Mouse (Mus musculus) limb, embryonic 12.5 days (tissue): ENCODE measurements around the gene Rab3il1. TPM values are rescaled to one million over a fixed set of nuclear protein-coding genes. Genes with fewer than 3 reads are reported as not detected.

ENCODE experiments used
- ATAC-seq: fragments of 200-750 bp; cut with Nextera tagmentation; 2 replicates; pipeline ENCODE4 v1.8.0; 2017; ENCODE audit warnings: low read depth, moderate TSS enrichment; ENCODE audit not compliant: insufficient number of reproducible peaks, insufficient read depth, low FRiP score, low TSS enrichment
- H3K27ac ChIP-seq: fragments of 300-500 bp; sonication (generic); 2 replicates; pipeline ENCODE4 v1.5.1; 2016; ENCODE audit warnings: mild to moderate bottlenecking, moderate library complexity
- H3K27me3 ChIP-seq: fragments of 300-500 bp; sonication (generic); 2 replicates; pipeline ENCODE4 v1.6.1; 2016; ENCODE audit warnings: mild to moderate bottlenecking, moderate library complexity
- H3K36me3 ChIP-seq: fragments of 300-500 bp; sonication (generic); 2 replicates; pipeline ENCODE4 v1.6.1; 2016; ENCODE audit warnings: mild to moderate bottlenecking, moderate library complexity
- H3K4me1 ChIP-seq: fragments of 300-500 bp; sonication (generic); replicated peaks from 2 replicates; pipeline ENCODE4 v1.6.1; 2016
- H3K4me2 ChIP-seq: fragments of 300-500 bp; sonication (generic); 2 replicates; pipeline ENCODE4 v1.6.1; 2016; ENCODE audit warnings: mild to moderate bottlenecking, moderate library complexity
- H3K4me3 ChIP-seq: fragments of 300-500 bp; sonication (generic); replicated peaks from 2 replicates; pipeline ENCODE4 v1.5.1; 2016; ENCODE audit warnings: mild to moderate bottlenecking
- H3K9ac ChIP-seq: fragments of 300-500 bp; sonication (generic); replicated peaks from 2 replicates; pipeline ENCODE4 v1.6.1; 2016; ENCODE audit warnings: mild to moderate bottlenecking, moderate library complexity
- H3K9me3 ChIP-seq: fragments of 300-500 bp; sonication (generic); 2 replicates; pipeline ENCODE4 v1.6.1; 2016; ENCODE audit warnings: mild to moderate bottlenecking, moderate library complexity
- WGBS: fragments of 180-500 bp; shearing (Covaris S2); methylation state at CpG from one replicate; pipeline ENCODE4 v1.1.7; 2016; 5-methylcytosine and 5-hydroxymethylcytosine counted together
- polyA plus RNA-seq: library from polyadenylated mRNA; unstranded; fragments of >200 nt; fragmentation: Nextera tagmentation; extraction: Ambion mirVana; gene quantifications from 2 replicates; pipeline ENCODE4 v1.2.1, GENCODE M21; 2016

Rab3il1 gene
- polyA plus RNA-seq, 1 experiment from 2014 or later, result 32.0 TPM

- Histone ChIP-seq H3K4me1 (peaks cover 22% of the 10 kb centered on the region), H3K4me2 (no peak overlapping the region), H3K27ac (no peak overlapping the region), H3K9me3 (no peaks in the 10 kb centered on the region), H3K4me3 (no peak overlapping the region), H3K36me3 (no peaks in the 10 kb centered on the region), H3K9ac (no peak overlapping the region), H3K27me3 (peaks cover 9% of the 10 kb centered on the region; the same call in 1 of the 2 replicates)
- 78% methylated on average over 2 of the region's 2 CpGs for WGBS
- no peak for ATAC-seq
Observed at GRCm38 (mm10) chr19:10045707-10046106, 44.2 kb downstream of the Rab3il1 start.

DNA sequence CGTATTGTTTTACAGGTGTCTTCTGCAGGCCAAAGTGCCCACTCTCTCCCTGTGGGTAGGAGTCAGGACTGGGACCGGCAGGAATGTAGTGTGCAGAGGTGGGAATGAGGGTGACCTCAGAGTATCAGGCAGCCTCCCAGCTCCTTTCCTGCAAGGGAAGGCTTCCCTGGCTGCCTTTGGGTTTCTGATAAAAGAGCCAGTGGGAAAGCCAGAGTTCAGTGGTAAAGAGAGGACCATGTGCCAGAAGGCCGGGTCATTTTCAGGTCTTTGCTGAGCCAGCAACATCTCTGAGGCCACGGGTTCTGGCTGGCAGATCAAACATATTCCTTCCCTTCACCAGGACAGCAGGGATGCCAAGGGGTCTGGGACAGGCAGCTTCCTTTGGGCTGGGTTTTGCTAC is 44.9 kb downstream of the Rab3il1 start:
- Histone ChIP-seq H3K27ac (no peak overlapping the region), H3K4me3 (no peak overlapping the region), H3K27me3 (peaks cover 9% of the 10 kb centered on the region; the same call in 1 of the 2 replicates), H3K4me1 (peaks cover 16% of the 10 kb centered on the region), H3K9me3 (no peaks in the 10 kb centered on the region), H3K36me3 (no peaks in the 10 kb centered on the region), H3K4me2 (no peak overlapping the region), H3K9ac (no peak overlapping the region)
- ATAC-seq, result no peak
- 67% methylated on average over 4 of the region's 4 CpGs for WGBS

DNA sequence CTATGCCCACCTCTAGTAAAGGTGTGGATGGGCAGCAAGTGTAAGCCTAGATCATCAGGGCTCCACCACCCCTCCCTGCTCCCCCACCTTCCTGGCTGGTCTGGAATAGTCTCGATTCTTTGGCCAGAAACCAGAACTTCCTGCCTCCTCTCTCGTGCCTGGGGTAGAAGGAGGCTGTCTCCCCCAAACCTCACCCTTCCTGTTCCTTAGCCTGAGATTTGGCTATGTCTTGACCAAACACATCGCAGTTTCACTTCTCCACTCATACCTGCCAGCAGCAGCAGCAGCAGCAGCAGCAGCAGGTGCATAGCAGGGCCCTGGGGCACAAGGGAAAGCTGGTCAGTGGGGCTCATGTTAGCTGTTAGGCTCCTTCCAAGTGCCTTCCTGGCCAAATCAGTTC is 45.5 kb downstream of the Rab3il1 start:
- Histone ChIP-seq H3K27ac (no peak overlapping the region), H3K36me3 (no peaks in the 10 kb centered on the region), H3K9me3 (no peaks in the 10 kb centered on the region), H3K9ac (no peak overlapping the region), H3K4me2 (no peak overlapping the region), H3K27me3 (peaks cover 9% of the 10 kb centered on the region; the same call in 1 of the 2 replicates), H3K4me3 (no peak overlapping the region), H3K4me1 (peaks cover 12% of the 10 kb centered on the region)
- ATAC-seq, result no peak
- 62% methylated on average over 3 of the region's 3 CpGs for WGBS

- Histone ChIP-seq H3K36me3 (no peaks in the 10 kb centered on the region), H3K27me3 (no peaks in the 10 kb centered on the region), H3K9me3 (no peaks in the 10 kb centered on the region), H3K4me2 (no peak overlapping the region), H3K4me1 (peaks cover 6% of the 10 kb centered on the region), H3K4me3 (no peak overlapping the region), H3K27ac (no peak overlapping the region), H3K9ac (no peak overlapping the region)
- no peak for ATAC-seq
Observed at GRCm38 (mm10) chr19:10049533-10049932, 48.1 kb downstream of the Rab3il1 start.

DNA sequence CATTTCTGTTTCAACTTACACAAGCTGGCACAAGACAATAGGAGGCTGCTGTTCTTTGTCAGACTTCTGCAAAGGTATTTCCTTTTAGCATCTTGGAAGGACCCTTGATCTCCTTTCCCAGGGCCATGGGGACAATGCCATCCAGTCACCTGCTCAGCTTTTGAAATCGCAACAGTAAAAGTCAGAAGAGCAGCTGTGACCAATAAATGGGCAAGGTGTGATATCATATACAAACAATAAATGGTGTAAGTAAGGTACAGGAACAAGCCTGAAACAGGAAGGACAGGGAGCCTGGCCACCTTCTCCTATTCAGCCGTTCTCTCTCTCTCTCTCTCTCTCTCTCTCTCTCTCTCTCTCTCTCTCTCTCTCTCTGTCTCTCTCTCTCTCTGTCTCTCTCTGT is 49.0 kb downstream of the Rab3il1 start:
- Histone ChIP-seq H3K4me2 (no peak overlapping the region), H3K4me1 (peaks cover 6% of the 10 kb centered on the region), H3K4me3 (no peak overlapping the region), H3K9ac (no peak overlapping the region), H3K27me3 (no peaks in the 10 kb centered on the region), H3K9me3 (no peaks in the 10 kb centered on the region), H3K36me3 (no peaks in the 10 kb centered on the region), H3K27ac (no peak overlapping the region)
- 68% methylated on average over 2 of the region's 2 CpGs for whole genome bisulfite sequencing
- ATAC-seq, result no peak

- Histone ChIP-seq H3K27ac (no peak overlapping the region), H3K27me3 (no peaks in the 10 kb centered on the region), H3K4me3 (no peak overlapping the region), H3K4me1 (peaks cover 10% of the 10 kb centered on the region), H3K4me2 (no peak overlapping the region), H3K9me3 (no peaks in the 10 kb centered on the region), H3K9ac (no peak overlapping the region), H3K36me3 (peaks cover 4% of the 10 kb centered on the region; the same call in 1 of the 2 replicates)
- WGBS, result 94% methylated on average over 4 of the region's 4 CpGs
- ATAC-seq, result no peak
Observed at GRCm38 (mm10) chr19:10052698-10053097, 51.2 kb downstream of the Rab3il1 start.

- H3K9me3 ChIP-seq, result no peaks in the 10 kb centered on the region
- H3K27me3 ChIP-seq, result no peaks in the 10 kb centered on the region
- H3K27ac ChIP-seq, result no peak overlapping the region
- ATAC-seq, result no peak
- no peak overlapping the region for H3K9ac ChIP-seq
- no peak overlapping the region for H3K4me2 ChIP-seq
- no peak overlapping the region for H3K4me3 ChIP-seq
- H3K4me1 ChIP-seq, result peaks cover 13% of the 10 kb centered on the region
- H3K36me3 ChIP-seq, result peaks cover 4% of the 10 kb centered on the region; the same call in 1 of the 2 replicates
- 94% methylated on average over 10 of the region's 10 CpGs for WGBS
Observed at GRCm38 (mm10) chr19:10053692-10054260, 52.3 kb downstream of the Rab3il1 start.

DNA sequence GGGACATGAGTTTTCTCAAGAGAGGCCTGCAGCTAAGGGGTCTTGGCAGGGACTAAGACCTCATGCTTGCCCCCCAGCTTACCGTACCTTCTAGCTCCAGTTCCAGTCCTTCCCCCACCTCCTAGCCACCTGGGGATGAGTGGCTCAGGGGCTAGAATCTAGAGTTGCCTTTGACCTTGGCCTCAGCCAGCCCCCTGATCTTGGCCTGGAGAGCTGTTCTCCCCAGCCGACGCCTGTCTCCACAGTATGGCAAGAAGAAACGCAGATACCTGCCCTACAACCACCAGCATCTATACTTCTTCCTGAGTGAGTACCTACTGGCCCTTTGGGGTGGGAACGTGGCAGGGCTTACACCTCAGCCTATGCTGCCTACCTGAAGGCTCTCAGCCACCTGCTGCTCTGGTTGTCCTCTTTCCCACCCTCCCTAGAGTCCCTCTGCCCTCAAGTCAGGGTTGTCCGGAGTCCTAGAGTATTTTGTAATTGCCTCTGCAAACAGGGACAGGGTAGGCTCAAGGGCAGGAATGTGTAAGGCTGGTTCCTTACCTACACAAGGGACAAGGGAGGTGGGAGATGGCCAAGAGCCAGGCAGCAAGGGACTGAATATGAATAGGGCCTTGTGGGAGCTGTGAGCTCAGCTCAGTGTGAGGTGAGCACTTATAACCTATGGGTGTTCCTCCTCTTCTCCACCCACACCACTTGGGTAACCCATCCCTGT is 53.0 kb downstream of the Rab3il1 start:
- no peak for ATAC-seq
- no peak overlapping the region for H3K4me2 ChIP-seq
- peaks cover 4% of the 10 kb centered on the region; the same call in 1 of the 2 replicates for H3K36me3 ChIP-seq
- no peaks in the 10 kb centered on the region for H3K9me3 ChIP-seq
- 87% methylated on average over 6 of the region's 6 CpGs for WGBS
- no peaks in the 10 kb centered on the region for H3K27me3 ChIP-seq
- H3K4me3 ChIP-seq, result no peak overlapping the region
- no peak overlapping the region for H3K9ac ChIP-seq
- H3K27ac ChIP-seq, result no peak overlapping the region
- peaks cover 10% of the 10 kb centered on the region for H3K4me1 ChIP-seq

- peaks cover 7% of the 10 kb centered on the region for H3K4me1 ChIP-seq
- H3K4me3 ChIP-seq, result no peak overlapping the region
- H3K9me3 ChIP-seq, result no peaks in the 10 kb centered on the region
- H3K4me2 ChIP-seq, result no peak overlapping the region
- H3K27me3 ChIP-seq, result no peaks in the 10 kb centered on the region
- H3K9ac ChIP-seq, result no peak overlapping the region
- no peak overlapping the region for H3K27ac ChIP-seq
- WGBS, result 89% methylated on average over 3 of the region's 3 CpGs
- ATAC-seq, result no peak
- peaks cover 4% of the 10 kb centered on the region; the same call in 1 of the 2 replicates for H3K36me3 ChIP-seq
Observed at GRCm38 (mm10) chr19:10055261-10055660, 53.8 kb downstream of the Rab3il1 start.

GRCm38 (mm10) chr19:10055783-10056660 is 54.6 kb downstream of the Rab3il1 start:
- Histone ChIP-seq H3K4me1 (peaks cover 7% of the 10 kb centered on the region), H3K9me3 (no peaks in the 10 kb centered on the region), H3K36me3 (peaks cover 7% of the 10 kb centered on the region; the same call in 1 of the 2 replicates), H3K4me2 (no peak overlapping the region), H3K9ac (no peak overlapping the region), H3K27me3 (no peaks in the 10 kb centered on the region), H3K4me3 (no peak overlapping the region), H3K27ac (no peak overlapping the region)
- ATAC-seq, result no peak
- 85% methylated on average over 22 of the region's 22 CpGs for WGBS

DNA sequence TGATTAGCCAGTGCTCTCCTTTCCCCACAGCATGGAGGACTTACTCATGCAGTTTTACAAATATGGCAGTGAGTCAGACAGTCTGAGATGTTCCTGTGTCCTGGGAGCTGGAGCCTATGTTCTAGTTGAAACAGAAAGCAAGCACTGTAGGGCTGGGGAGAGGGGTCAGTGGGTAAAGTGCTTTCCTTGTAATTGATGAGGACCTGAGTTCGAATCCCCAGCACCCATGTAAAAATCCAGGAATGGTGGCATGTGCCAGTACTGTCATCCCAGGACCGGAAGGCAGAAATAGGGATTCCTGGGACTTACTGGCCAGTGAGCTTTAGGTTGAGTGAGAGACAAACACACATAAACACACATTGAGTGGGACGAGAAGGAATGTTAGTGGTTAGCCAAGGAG is 55.2 kb downstream of the Rab3il1 start:
- no peaks in the 10 kb centered on the region for H3K27me3 ChIP-seq
- peaks cover 7% of the 10 kb centered on the region for H3K4me1 ChIP-seq
- H3K27ac ChIP-seq, result no peak overlapping the region
- H3K4me3 ChIP-seq, result no peak overlapping the region
- no peak for ATAC-seq
- WGBS, result 89% methylated on average over 3 of the region's 3 CpGs
- no peaks in the 10 kb centered on the region for H3K9me3 ChIP-seq
- H3K9ac ChIP-seq, result no peak overlapping the region
- H3K36me3 ChIP-seq, result peaks cover 13% of the 10 kb centered on the region
- H3K4me2 ChIP-seq, result no peak overlapping the region
